Mouse (Mus musculus) heart, postnatal 0 days (tissue): ENCODE results near the gene Rpl10. TPM values are rescaled to one million over a fixed set of nuclear protein-coding genes. Genes with fewer than 3 reads are reported as not detected.

Experiments used
- ATAC-seq: fragments of 200-750 bp; cut with Nextera tagmentation; 2 replicates; pipeline ENCODE4 v1.8.0; 2017; ENCODE audit warnings: low read depth, moderate number of reproducible peaks, moderate library complexity; ENCODE audit not compliant: insufficient read depth
- DNase-seq: peaks from one replicate; pipeline ENCODE4 v3.0.0-alpha.2; 2016; ENCODE audit warnings: low spot score
- H3K27ac ChIP-seq: fragments of 300-500 bp; sonication (generic); 2 replicates; pipeline ENCODE4 v1.5.1; 2014; ENCODE audit warnings: low read depth, mild to moderate bottlenecking
- H3K27me3 ChIP-seq: fragments of 300-500 bp; sonication (generic); 2 replicates; pipeline ENCODE4 v1.6.1; 2014; ENCODE audit warnings: low read length, mixed read lengths; ENCODE audit not compliant: control insufficient read depth, insufficient read depth
- H3K36me3 ChIP-seq: fragments of 300-500 bp; sonication (generic); replicated peaks from 2 replicates; pipeline ENCODE4 v1.6.1; 2014; ENCODE audit warnings: low read length, mixed read lengths; ENCODE audit not compliant: control insufficient read depth, insufficient read depth
- H3K4me1 ChIP-seq: fragments of 300-500 bp; sonication (generic); 2 replicates; pipeline ENCODE4 v1.6.1; 2014; ENCODE audit warnings: antibody characterized with exemption; ENCODE audit not compliant: control insufficient read depth, insufficient read depth
- H3K4me2 ChIP-seq: fragments of 300-500 bp; sonication (generic); 2 replicates; pipeline ENCODE4 v1.6.1; 2014; ENCODE audit warnings: low read depth, mild to moderate bottlenecking, low read length, moderate library complexity
- H3K4me3 ChIP-seq: fragments of 300-500 bp; sonication (generic); 2 replicates; pipeline ENCODE4 v1.5.1; 2014; ENCODE audit warnings: low read depth, low read length
- H3K9ac ChIP-seq: fragments of 300-500 bp; sonication (generic); replicated peaks from 2 replicates; pipeline ENCODE4 v1.6.1; 2014; ENCODE audit warnings: low read depth, low read length, mixed read lengths
- H3K9me3 ChIP-seq: fragments of 300-500 bp; sonication (generic); replicated peaks from 2 replicates; pipeline ENCODE4 v1.6.1; 2016; ENCODE audit warnings: low read length; ENCODE audit not compliant: control insufficient read depth
- CTCF ChIP-seq: IDR thresholded peaks from 2 replicates; pipeline ENCODE4 v1.5.1; 2016; ENCODE audit warnings: antibody characterized with exemption, control low read depth, low read depth
- EP300 ChIP-seq: IDR thresholded peaks from 2 replicates; pipeline ENCODE4 v1.6.1; 2016; ENCODE audit warnings: antibody characterized with exemption, low read depth
- WGBS: fragments of 180-500 bp; shearing (Covaris S2); extraction: QIAGEN DNeasy Blood & Tissue Kit; methylation state at CpG from one replicate; pipeline ENCODE4 v1.1.7; 2014; 5-methylcytosine and 5-hydroxymethylcytosine counted together
- polyA plus RNA-seq: library from polyadenylated mRNA; unstranded; fragments of >200 nt; fragmentation: Nextera tagmentation; extraction: Ambion mirVana; gene quantifications from 2 replicates; pipeline ENCODE4 v1.2.1, GENCODE M21; 2015
- total RNA-seq: library from RNA; depleted of rRNA; stranded (reverse); fragments of >200 nt; gene quantifications from 2 replicates; pipeline ENCODE4 v1.2.3, GENCODE M21; 2014; ENCODE audit warnings: low replicate concordance; rRNA removed

Rpl10 gene
- total RNA-seq (2,015 and 2,184 TPM in 2 replicates), polyA plus RNA-seq (410 and 447 TPM in 2 replicates)

DNA sequence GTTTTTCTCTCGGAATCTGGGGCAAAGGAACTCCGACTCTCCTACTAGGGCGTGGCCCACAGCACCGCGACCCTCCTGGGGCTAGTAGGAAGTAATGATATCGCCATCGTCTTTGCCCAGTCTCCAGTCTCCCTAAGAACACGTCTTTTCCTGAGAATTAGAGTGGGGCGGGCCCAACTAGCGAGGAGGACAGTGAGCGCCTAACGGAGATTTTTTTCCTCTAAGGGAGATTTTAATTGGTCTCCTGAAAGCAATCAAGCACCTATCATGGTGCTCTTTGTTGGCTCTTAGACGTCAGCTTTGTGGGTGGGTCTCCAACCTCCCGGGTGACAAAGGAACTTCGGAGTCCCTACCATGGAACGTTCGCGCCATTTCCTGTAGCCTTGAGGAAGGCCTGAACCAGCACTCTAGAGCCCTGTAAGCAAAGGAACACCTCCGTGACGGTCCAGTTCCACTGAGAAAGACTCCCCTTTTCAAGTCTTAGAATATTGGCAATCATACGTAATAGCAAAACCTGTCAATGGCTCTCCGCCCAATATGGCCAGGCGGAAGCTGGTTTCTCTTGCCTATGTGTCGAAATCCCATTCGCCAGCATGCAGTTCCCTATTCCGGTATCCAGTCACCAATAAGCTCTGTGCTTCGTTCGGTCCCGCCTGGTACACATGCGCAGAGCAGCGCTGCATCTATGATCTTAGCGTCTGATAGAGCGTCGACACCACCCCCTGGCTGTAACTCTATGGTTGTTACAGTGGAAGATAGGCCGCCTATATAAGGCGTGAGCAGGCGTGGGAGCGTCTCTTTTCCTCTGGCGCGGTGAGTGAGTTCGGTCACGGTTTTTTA is at the start of gene Rpl10:
Gene Rpl10, plus strand, starts transcription at position 751 of the 840 bp plus-strand sequence.
- Histone ChIP-seq H3K27me3 (no peaks in the 10 kb centered on the region), H3K36me3 (0 out of 2 replicates have a peak, but pooled peaks cover 5% of the 10 kb centered on the region), H3K4me3 (peak within 1 kb of the TSS; percentile 72), H3K4me1 (0 out of 2 replicates have a peak, but pooled peaks cover 6% of the 10 kb centered on the region), H3K4me2 (peak within 1 kb of the TSS; percentile 64), H3K9ac (peak within 1 kb of the TSS; percentile 78), H3K9me3 (no peaks in the 10 kb centered on the region), H3K27ac (peak within 1 kb of the TSS; percentile 94)
- ATAC-seq, result peak; percentile 91
- DNase-seq, result peak; percentile 96
- WGBS, result 16% methylated on average over 42 of the region's 42 CpGs
- TF ChIP-seq CTCF (peak; percentile 33), EP300 (peak; percentile 88; the same call in 1 of the 2 replicates)

DNA sequence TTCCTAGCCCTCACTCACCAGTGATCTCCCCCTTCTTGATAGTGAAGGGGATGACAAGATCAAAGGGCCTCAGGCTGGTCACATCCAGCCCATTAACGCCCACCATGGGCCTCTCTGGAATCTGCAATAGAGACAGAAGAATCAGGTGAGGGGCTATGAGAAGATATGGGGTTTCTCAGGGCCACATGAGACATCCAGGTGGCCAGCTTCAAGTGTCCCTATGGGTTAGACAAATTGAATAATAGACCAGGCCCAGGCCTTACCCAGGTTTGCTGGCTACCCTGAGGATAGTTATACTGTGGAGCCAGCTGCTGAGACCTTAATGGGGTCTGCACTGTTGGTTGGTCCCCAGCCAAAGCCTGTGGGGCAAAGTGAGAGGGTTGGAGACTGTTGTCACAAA is 40.6 kb upstream of the Rpl10 start:
- H3K4me2 ChIP-seq, result no peak overlapping the region
- H3K36me3 ChIP-seq, result peaks cover 99% of the 10 kb centered on the region
- ATAC-seq (no peak), DNase-seq (no peak)
- no peak for TF ChIP-seq CTCF
- no peak for TF ChIP-seq EP300
- H3K4me3 ChIP-seq, result no peak overlapping the region
- no peaks in the 10 kb centered on the region for H3K4me1 ChIP-seq
- no peaks in the 10 kb centered on the region for H3K27me3 ChIP-seq
- 50% methylated on average over 1 of the region's 1 CpGs for WGBS
- no peak overlapping the region for H3K27ac ChIP-seq
- no peak overlapping the region for H3K9ac ChIP-seq
- H3K9me3 ChIP-seq, result no peaks in the 10 kb centered on the region

GRCm38 (mm10) chrX:74233196-74233595 is 37.4 kb upstream of the Rpl10 start:
- 83% methylated on average over 5 of the region's 5 CpGs for WGBS
- no peak overlapping the region for H3K9ac ChIP-seq
- ATAC-seq, result no peak
- H3K27ac ChIP-seq, result no peak overlapping the region
- H3K4me1 ChIP-seq, result no peaks in the 10 kb centered on the region
- no peak overlapping the region for H3K4me2 ChIP-seq
- H3K36me3 ChIP-seq, result peaks cover 94% of the 10 kb centered on the region
- TF ChIP-seq CTCF, result no peak
- no peak for TF ChIP-seq EP300
- H3K9me3 ChIP-seq, result no peaks in the 10 kb centered on the region
- no peak for DNase-seq
- no peaks in the 10 kb centered on the region for H3K27me3 ChIP-seq
- H3K4me3 ChIP-seq, result no peak overlapping the region

DNA sequence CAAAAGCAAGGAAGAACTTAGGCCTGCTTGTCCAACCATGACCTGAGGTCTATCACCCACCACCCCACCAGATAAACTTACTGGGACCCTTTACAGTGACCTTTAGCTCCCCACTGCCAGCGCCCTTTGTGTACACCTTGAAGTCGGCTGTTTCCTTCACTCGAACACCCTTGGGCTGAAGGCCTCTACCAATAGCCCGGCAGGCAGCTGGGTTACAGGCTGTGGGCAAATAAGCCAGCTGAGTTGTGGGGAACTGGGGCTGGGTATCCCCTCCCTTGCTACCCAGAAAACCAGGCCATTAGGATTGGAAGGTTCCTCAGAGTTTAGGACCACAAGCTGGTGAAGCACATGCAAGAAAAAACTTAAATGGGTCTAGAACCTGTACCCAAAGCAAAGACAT is 30.3 kb upstream of the Rpl10 start:
- Histone ChIP-seq H3K4me3 (no peak overlapping the region), H3K27ac (no peak overlapping the region), H3K36me3 (peaks cover 71% of the 10 kb centered on the region), H3K4me2 (no peak overlapping the region), H3K9me3 (no peaks in the 10 kb centered on the region), H3K9ac (no peak overlapping the region), H3K27me3 (no peaks in the 10 kb centered on the region), H3K4me1 (0 out of 2 replicates have a peak, but pooled peaks cover 7% of the 10 kb centered on the region)
- ATAC-seq, result no peak
- DNase-seq, result no peak
- WGBS, result 81% methylated on average over 4 of the region's 4 CpGs
- TF ChIP-seq CTCF (no peak), EP300 (no peak)

DNA sequence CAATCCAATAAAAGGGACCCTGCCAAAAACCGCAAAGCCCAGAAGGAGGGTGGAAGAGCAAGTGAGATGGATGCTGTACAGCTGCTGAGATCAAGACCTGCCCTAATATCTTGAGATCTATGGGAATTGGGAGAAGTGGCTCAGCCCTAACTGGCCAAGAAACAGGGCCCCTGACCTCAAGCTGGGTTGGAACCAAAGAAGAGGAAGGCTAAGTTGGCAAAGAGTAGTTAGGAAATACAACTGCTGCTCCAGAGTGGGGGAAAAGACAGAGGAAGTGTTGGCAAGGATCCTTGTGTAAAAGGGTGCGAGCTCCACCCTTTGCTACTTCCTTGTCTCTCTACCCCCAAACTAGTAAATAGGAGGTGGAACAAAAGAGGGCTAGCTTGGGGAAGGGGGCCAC is 27.2 kb upstream of the Rpl10 start:
- peak overlapping the region; percentile 67 for H3K4me2 ChIP-seq
- H3K9me3 ChIP-seq, result no peaks in the 10 kb centered on the region
- no peak for ATAC-seq
- H3K4me1 ChIP-seq, result 0 out of 2 replicates have a peak, but pooled peaks cover 7% of the 10 kb centered on the region
- 57% methylated on average over 2 of the region's 2 CpGs for WGBS
- peaks cover 46% of the 10 kb centered on the region for H3K36me3 ChIP-seq
- TF ChIP-seq CTCF (no peak), EP300 (no peak)
- H3K9ac ChIP-seq, result no peak overlapping the region
- peak overlapping the region; percentile 96 for H3K27ac ChIP-seq
- no peak for DNase-seq
- H3K27me3 ChIP-seq, result no peaks in the 10 kb centered on the region
- peak overlapping the region; percentile 57 for H3K4me3 ChIP-seq
